Mouse (Mus musculus) spleen, postnatal 4 days (tissue): Measurements from ENCODE around the gene Nfasc.

Experiments used
- DNase-seq, 2 experiments: peaks; one replicate each; pipeline ENCODE4 v3.0.0; 2022; ENCODE audit warnings: low spot score in 2 of 2

Gene Nfasc

GRCm38 (mm10) chr1:132741175-132741997 is at the start of gene Nfasc:
TSS of gene Nfasc (minus strand) at chr1:132741797.
- DNase-seq: no peak

DNA sequence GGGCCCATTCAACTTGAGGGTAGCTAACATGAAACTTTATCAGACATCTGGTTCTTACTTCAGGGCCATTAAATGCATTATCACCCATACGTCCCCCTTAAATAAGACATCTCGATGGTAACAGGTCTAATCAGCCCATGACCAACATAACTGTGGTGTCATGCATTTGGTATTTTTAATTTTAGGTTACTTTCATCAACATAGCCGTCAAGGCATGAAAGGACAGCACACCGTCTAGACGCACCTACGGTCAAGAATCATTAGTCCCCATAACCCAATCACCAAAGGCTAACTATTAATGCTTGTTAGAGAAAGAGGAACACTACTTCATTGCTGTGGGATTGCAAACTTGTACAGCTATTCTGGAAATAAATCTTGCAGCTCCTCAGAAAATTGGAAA is 49.5 kb upstream of the Nfasc start:
- no peak for DNase-seq

- no peak for DNase-seq
Observed at GRCm38 (mm10) chr1:132786866-132787265, 45.3 kb upstream of the Nfasc start.

DNA sequence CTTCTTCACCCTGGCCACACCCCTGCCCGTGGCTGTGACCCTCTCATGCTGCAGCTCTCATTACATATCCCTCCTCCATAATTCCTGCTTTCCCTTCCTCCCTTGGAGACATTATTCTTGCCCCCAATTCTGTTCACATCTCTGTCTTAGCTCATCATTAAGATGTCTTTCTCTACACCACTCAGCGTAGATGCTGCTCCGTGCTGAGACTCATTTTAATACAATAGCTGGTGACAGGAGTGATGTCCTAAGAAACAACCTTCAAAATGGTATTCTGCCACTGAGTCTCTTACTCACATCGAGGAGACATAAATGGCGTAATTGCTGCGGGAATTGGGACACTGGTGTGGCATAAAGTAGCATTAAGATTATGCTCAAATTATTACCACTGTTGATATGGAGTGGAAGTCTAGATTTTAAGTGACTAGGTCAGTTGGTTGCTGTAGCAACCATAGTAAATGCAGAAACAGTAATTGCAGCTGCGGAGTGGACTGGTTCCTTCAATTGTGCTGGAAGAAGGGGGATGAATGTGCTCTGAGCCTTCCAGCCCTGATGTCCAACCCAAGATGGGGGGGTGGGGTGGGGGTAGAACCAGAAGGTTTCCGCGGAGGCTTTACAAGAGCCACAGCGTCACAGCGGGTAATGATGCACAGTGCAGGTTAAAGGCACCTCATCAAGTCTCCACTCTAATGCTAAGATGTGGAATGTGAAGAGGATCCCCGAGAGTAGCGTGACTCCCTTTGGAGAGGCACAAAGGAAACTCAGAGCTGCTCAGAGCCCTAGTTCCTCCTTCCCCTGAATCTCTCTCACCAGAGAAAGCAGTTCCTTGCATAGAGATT is 40.2 kb upstream of the Nfasc start:
- DNase-seq: no peak

DNA sequence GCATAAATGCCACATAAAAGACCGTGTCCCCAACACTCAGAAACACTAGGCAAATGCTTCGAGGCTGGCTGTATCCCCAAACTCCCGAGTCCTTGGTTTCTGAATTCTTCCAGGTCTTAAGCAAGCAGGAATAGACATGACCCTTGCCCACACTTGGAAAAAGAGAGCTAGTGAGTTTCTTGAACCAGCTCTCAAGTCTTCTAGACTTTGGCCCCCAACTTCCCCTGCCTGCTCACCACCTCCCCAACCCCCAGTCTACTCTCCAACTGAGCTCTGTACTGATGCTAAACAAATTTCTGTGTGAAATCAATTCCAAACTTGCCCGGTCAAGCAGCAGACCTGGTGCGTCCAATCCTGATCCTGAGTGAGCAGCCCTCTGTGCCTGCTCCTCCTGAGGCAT is 39.4 kb upstream of the Nfasc start:
- DNase-seq: no peak

DNA sequence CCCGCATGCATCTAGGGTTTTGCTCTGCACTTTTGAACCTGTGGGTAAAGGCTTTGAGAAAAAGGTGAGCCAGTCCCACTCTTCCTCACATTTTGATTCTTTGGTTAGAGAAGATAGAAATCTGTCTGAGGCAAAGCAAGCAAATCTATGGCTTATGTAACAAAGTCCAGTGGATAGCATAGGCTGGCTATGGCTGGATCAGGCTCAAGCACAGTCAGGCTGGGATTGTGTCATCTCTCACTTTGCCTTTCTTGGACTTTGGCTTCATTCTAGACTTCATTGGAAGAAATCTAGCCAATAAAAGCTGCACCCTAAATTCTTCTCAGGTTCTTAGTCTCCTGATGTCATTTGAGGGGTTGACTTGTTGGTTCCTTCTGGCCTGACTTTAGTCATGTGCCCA is 38.7 kb upstream of the Nfasc start:
- DNase-seq: no peak

DNA sequence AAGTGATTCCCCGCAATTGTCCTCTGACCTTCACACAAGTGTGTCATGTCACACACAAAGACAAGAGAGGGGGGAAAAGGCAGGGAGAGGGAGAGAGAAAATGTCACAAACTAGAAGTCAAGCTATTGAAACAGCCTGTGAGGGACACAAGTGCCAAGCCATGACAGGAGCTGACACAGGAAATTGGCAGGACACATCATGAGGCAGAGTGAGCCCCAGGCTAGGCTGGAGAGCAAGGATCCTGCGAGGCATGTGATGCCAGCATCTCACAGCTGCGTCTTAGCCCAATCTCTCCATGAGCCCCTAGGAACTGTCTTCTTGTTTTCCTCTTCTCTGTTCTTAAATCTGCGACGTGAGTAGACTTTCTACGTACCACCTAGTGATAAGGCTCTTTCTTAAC is 33.4 kb upstream of the Nfasc start:
- no peak for DNase-seq

GRCm38 (mm10) chr1:132771377-132771776 is 29.8 kb upstream of the Nfasc start:
- DNase-seq: peak; percentile 20 to 76

- no peak for DNase-seq
Observed at GRCm38 (mm10) chr1:132769559-132769958, 28.0 kb upstream of the Nfasc start.

GRCm38 (mm10) chr1:132767422-132767821 is 25.8 kb upstream of the Nfasc start:
- DNase-seq: no peak

DNA sequence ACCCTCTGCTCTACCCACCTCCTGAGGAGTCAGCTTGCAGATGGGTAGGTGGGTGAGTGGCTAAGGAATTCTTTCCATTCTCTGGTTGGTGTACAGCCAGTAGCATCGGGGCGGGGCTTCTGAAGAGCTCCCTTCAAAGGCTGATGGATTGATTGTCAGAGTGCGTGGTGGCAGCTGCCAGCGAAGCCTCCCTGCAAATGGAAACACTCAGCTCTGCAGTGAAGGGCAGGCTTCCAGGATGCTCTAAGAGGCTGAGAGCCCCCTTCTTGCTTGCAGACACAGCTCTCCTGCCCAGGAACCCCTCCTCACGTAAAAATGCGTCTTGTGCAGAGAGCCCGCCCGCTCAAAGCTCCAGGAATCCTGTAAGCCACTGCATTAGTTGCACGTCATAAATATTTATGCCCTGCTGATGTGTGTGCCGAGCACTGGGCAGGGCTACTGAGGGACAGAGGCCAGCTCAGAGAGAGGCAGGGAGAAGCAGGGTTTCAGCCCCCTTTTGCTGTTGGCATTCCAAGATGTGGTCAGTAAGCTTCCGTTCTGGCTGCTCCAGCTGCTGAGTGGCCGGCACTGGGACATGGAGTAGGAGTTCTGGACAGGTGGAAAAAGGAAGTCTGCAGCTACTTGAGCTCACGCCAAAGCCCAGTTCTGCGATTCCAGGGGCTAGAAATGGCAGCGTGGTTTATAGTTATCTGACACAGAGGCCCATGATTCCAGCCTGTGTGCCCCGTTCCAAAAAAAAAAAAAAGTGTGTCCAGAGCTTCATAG is 24.5 kb upstream of the Nfasc start:
- no peak for DNase-seq

GRCm38 (mm10) chr1:132765222-132765621 is 23.6 kb upstream of the Nfasc start:
- DNase-seq: no peak

DNA sequence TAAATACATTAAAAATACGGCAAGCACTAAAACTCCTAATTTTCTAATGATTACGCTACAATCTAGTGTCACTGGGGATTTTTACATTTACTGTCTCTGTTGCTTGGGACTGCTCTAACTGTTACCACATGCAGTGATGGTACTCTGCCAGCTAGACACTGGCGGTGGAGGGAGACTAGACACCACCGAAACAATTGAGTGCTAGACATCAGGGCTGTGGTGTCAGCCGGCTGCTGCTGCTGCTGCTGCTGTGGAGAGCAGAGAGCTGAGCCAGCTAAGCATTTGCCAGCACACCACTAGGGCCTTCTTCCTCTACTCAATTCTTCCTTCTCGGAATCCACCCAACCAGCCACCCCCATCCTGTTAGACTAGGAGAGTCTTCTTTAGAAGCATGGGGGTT is 17.8 kb upstream of the Nfasc start:
- DNase-seq: no peak

DNA sequence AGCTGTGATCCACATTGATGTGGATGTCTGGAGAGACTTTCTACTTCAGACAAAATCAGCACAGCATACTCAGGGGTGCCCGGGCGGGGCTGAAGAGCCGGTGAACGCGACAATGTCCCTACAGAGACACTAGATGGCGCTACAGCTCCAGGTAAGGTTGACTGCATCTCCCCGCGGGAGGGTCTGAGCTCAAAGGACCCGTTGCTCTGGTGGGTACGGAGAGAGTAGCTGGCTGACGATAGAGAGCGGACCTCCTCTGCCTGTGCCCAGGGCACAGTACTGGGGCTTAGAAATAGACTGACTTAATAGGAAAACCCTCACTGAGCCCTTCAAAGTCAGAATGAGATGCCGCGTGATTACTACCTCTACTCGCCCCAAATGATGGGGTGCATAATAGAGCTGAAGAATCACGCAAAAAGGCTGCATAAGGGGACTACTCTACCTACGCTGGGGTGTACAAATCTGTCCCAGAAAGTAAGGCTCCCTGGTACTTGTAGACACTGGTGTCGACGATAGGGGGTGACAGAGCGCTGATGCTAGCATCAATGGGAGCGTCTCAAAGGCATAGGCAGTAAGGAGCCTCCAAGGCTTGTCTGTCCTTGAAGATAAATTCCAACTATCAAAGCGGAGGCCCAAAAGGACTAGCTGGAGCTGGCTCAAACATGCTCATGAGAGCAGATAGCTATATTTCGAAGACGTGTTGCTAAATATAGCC is 17.2 kb upstream of the Nfasc start:
- DNase-seq: peak in 1 of 2 experiments; percentile 66

GRCm38 (mm10) chr1:132755211-132755610 is 13.6 kb upstream of the Nfasc start:
- no peak for DNase-seq

- DNase-seq: no peak
Observed at GRCm38 (mm10) chr1:132749217-132749884, 7.8 kb upstream of the Nfasc start.

- DNase-seq: no peak
Observed at GRCm38 (mm10) chr1:132746302-132746701, 4.7 kb upstream of the Nfasc start.

DNA sequence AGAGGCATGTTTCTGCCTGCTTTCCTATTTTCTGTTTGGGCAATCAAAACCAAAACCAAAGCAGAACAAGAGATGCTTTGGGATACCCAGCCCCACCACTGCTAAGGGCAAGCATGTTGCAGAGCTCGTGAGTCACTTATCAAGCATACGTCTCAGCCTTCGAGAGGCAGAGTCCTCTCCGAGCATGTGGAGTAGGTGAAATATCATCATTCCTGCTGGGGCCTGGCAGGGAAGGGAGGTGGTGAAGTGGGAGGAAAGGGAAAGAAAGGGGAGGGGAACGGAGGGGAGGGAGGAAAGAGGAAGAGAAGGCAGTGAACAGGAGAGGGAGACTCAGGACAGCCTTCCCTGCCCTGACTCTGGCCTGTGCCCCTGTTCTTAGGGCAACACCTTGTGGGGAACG is 4.0 kb upstream of the Nfasc start:
- no peak for DNase-seq

GRCm38 (mm10) chr1:132739077-132739521 is 2.5 kb downstream of the Nfasc start:
- no peak for DNase-seq

- DNase-seq: no peak
Observed at GRCm38 (mm10) chr1:132736171-132736570, 5.4 kb downstream of the Nfasc start.

- no peak for DNase-seq
Observed at GRCm38 (mm10) chr1:132733873-132734447, 7.6 kb downstream of the Nfasc start.
